In the genomic region with DNA sequence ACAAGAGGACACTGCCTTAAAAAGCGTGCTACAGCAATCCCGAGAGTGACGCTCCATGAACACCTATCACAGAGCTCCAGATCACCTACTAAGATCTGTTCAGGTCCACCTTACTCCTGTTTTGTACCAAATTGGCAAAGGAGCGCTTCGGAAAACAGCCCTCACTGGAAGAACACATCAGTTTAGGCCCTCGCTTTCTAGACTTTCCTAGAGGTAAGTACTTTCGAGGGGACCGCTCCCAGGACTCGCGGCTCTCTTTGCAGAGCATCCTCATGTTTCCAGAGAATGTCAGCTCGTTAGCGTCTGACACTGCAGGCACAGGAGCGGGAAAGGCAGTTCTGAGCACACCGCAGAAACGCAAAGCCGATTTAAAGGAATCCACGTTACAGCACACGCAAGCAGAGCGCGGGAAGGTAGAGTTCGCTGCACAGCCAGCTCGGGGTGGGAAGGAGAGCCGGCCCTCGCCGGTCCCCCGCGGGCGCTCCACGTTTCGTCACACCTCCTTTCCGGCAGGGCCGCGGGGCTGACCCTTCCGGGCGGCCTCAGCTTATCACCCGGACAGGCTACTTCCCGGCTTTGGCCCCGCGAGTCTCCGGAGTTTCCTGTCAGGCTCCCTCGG, we compare ENCODE assay signal across 8 mouse cellular contexts. TPM values are rescaled to one million over a fixed set of nuclear protein-coding genes. Genes with fewer than 3 reads are reported as not detected.
DNase-seq lines count a peak whose midpoint lies in the region; ATAC-seq and TF ChIP-seq lines count a peak whose summit lies in the region.

A gene (plus strand): TSS at position 51 of the 619 bp plus-strand sequence.

- no peak for TF ChIP-seq CTCF in liver, adult 2 months (IDR thresholded peaks at IDR 0.05; ENCODE audit: low read depth, low read length)
- no peak for TF ChIP-seq CTCF in hindbrain, postnatal 0 days (IDR thresholded peaks at IDR 0.05; ENCODE audit: low read depth)

- no peak; the same call in 1 of the 2 replicates for ATAC-seq in hindbrain, postnatal 0 days
- peak; percentile 32 for ATAC-seq in liver, embryonic 15.5 days (ENCODE audit: insufficient read depth)

- peak within 1 kb of the TSS; percentile 81 for H3K4me3 ChIP-seq in liver, adult 2 months (ENCODE audit: insufficient read depth, low read depth, low read length)
- H3K4me3 ChIP-seq in hindbrain, postnatal 0 days (ENCODE audit: low read length), result peak within 1 kb of the TSS; percentile 95
- peak within 1 kb of the TSS; percentile 89 for H3K4me3 ChIP-seq in liver, embryonic 15.5 days (replicated peaks)

- H3K4me2 ChIP-seq in hindbrain, postnatal 0 days (ENCODE audit: low read depth, low read length), result peak within 1 kb of the TSS; percentile 97
- H3K4me2 ChIP-seq in liver, embryonic 15.5 days, result peak within 1 kb of the TSS; percentile 95

- WGBS in liver, adult 2 months, result 2% methylated on average over 41 of the region's 41 CpGs
- WGBS in hindbrain, postnatal 0 days, result 2% methylated on average over 41 of the region's 41 CpGs
- 1% methylated on average over 41 of the region's 41 CpGs for WGBS in liver, embryonic 15.5 days (ENCODE audit: insufficient replicate concordance)

- no peaks in the 10 kb centered on the region for H3K27me3 ChIP-seq in liver, adult 2 months (ENCODE audit: control insufficient read depth, insufficient read depth, low read length)
- no peaks in the 10 kb centered on the region for H3K27me3 ChIP-seq in hindbrain, postnatal 0 days (ENCODE audit: insufficient read depth, low read length)
- H3K27me3 ChIP-seq in liver, embryonic 15.5 days, result peaks cover 22% of the 10 kb centered on the region

- H3K27ac ChIP-seq in liver, adult 2 months (replicated peaks; ENCODE audit: insufficient read depth, low read depth, low read length), result peak within 1 kb of the TSS; percentile 83
- H3K27ac ChIP-seq in hindbrain, postnatal 0 days, result peak within 1 kb of the TSS; percentile 87
- peak within 1 kb of the TSS; percentile 75 for H3K27ac ChIP-seq in liver, embryonic 15.5 days (replicated peaks)

- H3K9me3 ChIP-seq in hindbrain, postnatal 0 days (ENCODE audit: low read length), result no peaks in the 10 kb centered on the region
- no peaks in the 10 kb centered on the region for H3K9me3 ChIP-seq in liver, embryonic 15.5 days (replicated peaks)

- peaks cover 6% of the 10 kb centered on the region for H3K4me1 ChIP-seq in liver, adult 2 months (ENCODE audit: control insufficient read depth, insufficient read depth, low read length)
- peaks cover 5% of the 10 kb centered on the region; the same call in 1 of the 2 replicates for H3K4me1 ChIP-seq in hindbrain, postnatal 0 days (ENCODE audit: insufficient read depth, low read length)
- H3K4me1 ChIP-seq in liver, embryonic 15.5 days (replicated peaks), result peaks cover 17% of the 10 kb centered on the region

- TF ChIP-seq POLR2A in liver, adult 2 months (IDR thresholded peaks at IDR 0.05; ENCODE audit: extremely low read depth, insufficient read depth, low read length), result no peak

- no peaks in the 10 kb centered on the region for H3K79me2 ChIP-seq in liver, adult 2 months (ENCODE audit: control insufficient read depth, insufficient read depth, low read length)

- peak within 1 kb of the TSS; percentile 94 for H3K9ac ChIP-seq in liver, adult 2 months (ENCODE audit: low read depth, low read length)
- H3K9ac ChIP-seq in hindbrain, postnatal 0 days (replicated peaks; ENCODE audit: low read length), result peak within 1 kb of the TSS; percentile 95
- H3K9ac ChIP-seq in liver, embryonic 15.5 days, result peak within 1 kb of the TSS; percentile 77

- DNase-seq in liver, adult 2 months (ENCODE audit: extremely low read depth, low read depth, low spot score), result no peak
- no peak for DNase-seq in liver
- no peak for DNase-seq in adrenal gland, postnatal 25 days
- DNase-seq in forelimb bud, embryonic 11.5 days (ENCODE audit: low read depth, low spot score), result peak; percentile 27
- DNase-seq in hindbrain, postnatal 0 days (ENCODE audit: low spot score), result peak; percentile 57
- no peak for DNase-seq in ovary, adult 18-20 months (ENCODE audit: low spot score)
- no peak for DNase-seq in right cerebral cortex, adult 18-20 months

- no peaks in the 10 kb centered on the region for H3K36me3 ChIP-seq in liver, adult 2 months (ENCODE audit: control insufficient read depth, insufficient read depth, low read length)
- H3K36me3 ChIP-seq in hindbrain, postnatal 0 days (ENCODE audit: insufficient read depth, low read length), result no peaks in the 10 kb centered on the region
- no peaks in the 10 kb centered on the region for H3K36me3 ChIP-seq in liver, embryonic 15.5 days (replicated peaks)

RNA-seq across cellular contexts. Expression of the gene that starts here (rescaled TPM):
- 9.6 and 12.0 TPM in 2 replicates for total RNA-seq in liver, adult 2 months (2014; rRNA removed)
- polyA plus RNA-seq in liver, adult 2 months (2012; rRNA removed), result 1.2 and 1.3 TPM in 2 replicates
- 21.5 and 23.3 TPM in 2 replicates for total RNA-seq in adrenal gland, postnatal 25 days (2021)
- total RNA-seq in hindbrain, postnatal 0 days (2014; rRNA removed), result 14.3 and 20.8 TPM in 2 replicates
- 24.8 and 25.1 TPM in 2 replicates for polyA plus RNA-seq in hindbrain, postnatal 0 days (2015; fragmentation: Nextera tagmentation; extraction: Ambion mirVana)
- polyA plus RNA-seq in liver, embryonic 15.5 days (2015; fragmentation: Nextera tagmentation; extraction: Ambion mirVana), result 7.8 and 8.0 TPM in 2 replicates

Comparison
In these comparisons a context has a peak if more than half of its experiments do, and no peak if none do; other contexts are left out.
1. DNase-seq: peak in forelimb bud, embryonic 11.5 days (single experiment) and hindbrain, postnatal 0 days (single experiment); none in liver, adult 2 months (single experiment), liver (single experiment), adrenal gland, postnatal 25 days (single experiment), ovary, adult 18-20 months (single experiment) and right cerebral cortex, adult 18-20 months (single experiment).
2. Peak in every context shown above with its lines, with median percentiles within 50 percentile points of each other: H3K27ac ChIP-seq, H3K4me3 ChIP-seq and H3K9ac ChIP-seq.